Mouse (Mus musculus) embryonic facial prominence, embryonic 11.5 days (tissue): Measurements from ENCODE around the gene Tapt1. TPM values are rescaled to one million over a fixed set of nuclear protein-coding genes. Genes with fewer than 3 reads are reported as not detected.

Experiments
- ATAC-seq: fragments of 200-750 bp; cut with Nextera tagmentation; replicated peaks from 2 replicates; pipeline ENCODE4 v1.8.0; 2017; ENCODE audit warnings: low read depth; ENCODE audit not compliant: insufficient number of reproducible peaks, low FRiP score, low TSS enrichment
- DNase-seq: peaks from one replicate; pipeline ENCODE4 v3.0.0-alpha.2; 2015; ENCODE audit warnings: low spot score
- H3K27ac ChIP-seq: fragments of 300-500 bp; sonication (generic); replicated peaks from 2 replicates; pipeline ENCODE4 v1.5.1; 2014; ENCODE audit warnings: mild to moderate bottlenecking, low read depth, low read length, control low read depth
- H3K27me3 ChIP-seq: fragments of 300-500 bp; sonication (generic); 2 replicates; pipeline ENCODE4 v1.6.1; 2014; ENCODE audit warnings: mild to moderate bottlenecking, low read length, moderate library complexity, mixed read lengths; ENCODE audit not compliant: control insufficient read depth, insufficient read depth
- H3K36me3 ChIP-seq: fragments of 300-500 bp; sonication (generic); replicated peaks from 2 replicates; pipeline ENCODE4 v1.6.1; 2014; ENCODE audit warnings: low read depth, mild to moderate bottlenecking, low read length, moderate library complexity, mixed read lengths; ENCODE audit not compliant: control insufficient read depth, insufficient read depth
- H3K4me1 ChIP-seq: fragments of 300-500 bp; sonication (generic); 2 replicates; pipeline ENCODE4 v1.6.1; 2014; ENCODE audit warnings: low read length, mixed read lengths; ENCODE audit not compliant: control insufficient read depth, insufficient read depth
- H3K4me2 ChIP-seq: fragments of 300-500 bp; sonication (generic); 2 replicates; pipeline ENCODE4 v1.6.1; 2014; ENCODE audit warnings: low read depth, mild to moderate bottlenecking, control low read depth, low read length, moderate library complexity
- H3K4me3 ChIP-seq: fragments of 300-500 bp; sonication (generic); 2 replicates; pipeline ENCODE4 v1.5.1; 2014; ENCODE audit warnings: low read depth, low read length, control low read depth
- H3K9ac ChIP-seq: fragments of 300-500 bp; sonication (generic); replicated peaks from 2 replicates; pipeline ENCODE4 v1.6.1; 2014; ENCODE audit warnings: mild to moderate bottlenecking, control low read depth, low read length
- H3K9me3 ChIP-seq: fragments of 300-500 bp; sonication (generic); replicated peaks from 2 replicates; pipeline ENCODE4 v1.6.1; 2016; ENCODE audit warnings: mild to moderate bottlenecking, low read length, inconsistent platforms, mixed read lengths; ENCODE audit not compliant: control insufficient read depth
- WGBS: fragments of 180-500 bp; shearing (Covaris S2); extraction: QIAGEN DNeasy Blood & Tissue Kit; methylation state at CpG from one replicate; pipeline ENCODE4 v1.1.7; 2014; 5-methylcytosine and 5-hydroxymethylcytosine counted together
- polyA plus RNA-seq: library from polyadenylated mRNA; unstranded; fragments of >200 nt; fragmentation: Nextera tagmentation; extraction: Ambion mirVana; gene quantifications from 2 replicates; pipeline ENCODE4 v1.2.1, GENCODE M21; 2014

Gene Tapt1
- polyA plus RNA-seq, 1 experiment from 2014 or later, result 35.4 TPM

DNA sequence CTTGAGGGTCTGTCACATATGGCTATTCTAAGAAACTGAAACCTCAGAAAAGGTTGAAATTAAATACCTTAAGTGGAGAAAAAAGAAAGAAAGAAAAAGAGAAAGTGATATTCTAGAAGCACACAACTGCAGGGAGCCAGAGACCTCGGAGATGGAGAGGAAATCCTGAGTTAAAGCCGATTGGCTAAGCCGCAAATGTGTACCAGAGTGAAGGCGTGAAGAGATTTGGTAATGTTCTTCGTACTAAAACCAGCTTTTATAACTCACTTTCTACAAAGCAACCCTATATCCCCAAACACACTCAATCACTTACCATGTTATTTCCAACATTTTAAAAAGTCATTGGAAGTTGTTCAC is 8.8 kb downstream of the Tapt1 start:
- ATAC-seq, result peak; percentile 64; the same call in 1 of the 2 replicates
- no peaks in the 10 kb centered on the region for H3K4me1 ChIP-seq

GRCm38 (mm10) chr5:44217041-44217684 is 9.3 kb downstream of the Tapt1 start:
- DNase-seq (peak; percentile 62), ATAC-seq (peak; percentile 74)
- no peak overlapping the region for H3K9ac ChIP-seq
- H3K27me3 ChIP-seq, result no peaks in the 10 kb centered on the region
- 53% methylated on average over 8 of the region's 8 CpGs for WGBS
- no peaks in the 10 kb centered on the region for H3K4me1 ChIP-seq
- peak overlapping the region; percentile 56; the same call in 1 of the 2 replicates for H3K27ac ChIP-seq
- H3K4me3 ChIP-seq, result no peak overlapping the region
- no peak overlapping the region; the same call in 1 of the 2 replicates for H3K4me2 ChIP-seq
- H3K9me3 ChIP-seq, result no peaks in the 10 kb centered on the region
- no peaks in the 10 kb centered on the region for H3K36me3 ChIP-seq

More for the DNA sequence above, 8.8 kb downstream of the Tapt1 start:
- H3K9ac ChIP-seq, result no peak overlapping the region
- no peak for DNase-seq
- H3K4me3 ChIP-seq, result no peak overlapping the region
- WGBS, result 51% methylated on average over 5 of the region's 5 CpGs
- H3K27me3 ChIP-seq, result no peaks in the 10 kb centered on the region
- no peak overlapping the region for H3K4me2 ChIP-seq
- H3K9me3 ChIP-seq, result no peaks in the 10 kb centered on the region
- H3K36me3 ChIP-seq, result no peaks in the 10 kb centered on the region
- no peak overlapping the region for H3K27ac ChIP-seq

DNA sequence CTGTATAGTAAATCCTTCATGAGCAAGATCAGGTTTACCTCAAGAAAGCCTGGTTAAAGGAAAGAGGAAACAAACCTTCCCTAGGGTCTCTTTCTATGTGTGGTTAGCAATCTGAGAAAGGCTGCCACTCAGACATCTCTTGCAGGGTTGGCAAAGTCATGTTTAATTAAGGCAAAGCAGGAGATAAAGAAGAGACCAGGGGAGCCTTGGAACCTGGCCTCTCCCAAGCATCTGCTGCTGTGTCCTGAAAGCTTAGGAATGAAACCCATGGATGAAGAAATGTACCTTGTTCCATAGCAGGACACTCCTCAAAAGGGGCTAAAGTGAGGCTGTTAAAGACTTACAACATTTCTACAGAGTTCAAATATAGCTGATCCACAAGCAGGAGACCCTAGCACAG is 11.3 kb downstream of the Tapt1 start:
- H3K9me3 ChIP-seq, result no peaks in the 10 kb centered on the region
- no peak for DNase-seq
- no peaks in the 10 kb centered on the region for H3K27me3 ChIP-seq
- no peak overlapping the region for H3K4me3 ChIP-seq
- no peaks in the 10 kb centered on the region for H3K36me3 ChIP-seq
- ATAC-seq, result no peak
- no peak overlapping the region for H3K27ac ChIP-seq
- no peak overlapping the region for H3K9ac ChIP-seq
- no peak overlapping the region for H3K4me2 ChIP-seq
- no peaks in the 10 kb centered on the region for H3K4me1 ChIP-seq

DNA sequence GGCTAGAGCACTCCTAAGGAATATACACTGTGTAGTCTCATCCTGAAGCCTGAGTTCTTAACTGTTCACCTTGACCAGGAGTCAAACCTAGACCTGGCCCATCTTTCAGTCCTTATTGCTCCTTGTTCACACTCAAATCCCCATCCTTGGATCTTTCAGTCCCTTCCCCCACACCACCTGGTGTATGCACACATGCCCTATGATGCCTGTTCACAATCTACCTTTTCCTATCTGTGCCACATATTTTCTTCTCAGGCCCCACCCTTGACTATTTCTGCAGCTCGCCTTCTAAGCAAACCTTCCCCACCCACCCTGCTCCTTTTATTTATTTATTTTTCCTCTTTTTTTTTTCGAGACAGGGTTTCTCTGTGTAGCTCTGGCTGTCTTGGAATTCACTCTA is 12.4 kb downstream of the Tapt1 start:
- Histone ChIP-seq H3K4me3 (no peak overlapping the region), H3K27ac (no peak overlapping the region), H3K36me3 (no peaks in the 10 kb centered on the region), H3K27me3 (no peaks in the 10 kb centered on the region), H3K4me1 (no peaks in the 10 kb centered on the region), H3K9ac (no peak overlapping the region), H3K9me3 (no peaks in the 10 kb centered on the region), H3K4me2 (no peak overlapping the region)
- no peak for ATAC-seq
- WGBS, result 70% methylated on average over 2 of the region's 2 CpGs
- DNase-seq, result no peak

DNA sequence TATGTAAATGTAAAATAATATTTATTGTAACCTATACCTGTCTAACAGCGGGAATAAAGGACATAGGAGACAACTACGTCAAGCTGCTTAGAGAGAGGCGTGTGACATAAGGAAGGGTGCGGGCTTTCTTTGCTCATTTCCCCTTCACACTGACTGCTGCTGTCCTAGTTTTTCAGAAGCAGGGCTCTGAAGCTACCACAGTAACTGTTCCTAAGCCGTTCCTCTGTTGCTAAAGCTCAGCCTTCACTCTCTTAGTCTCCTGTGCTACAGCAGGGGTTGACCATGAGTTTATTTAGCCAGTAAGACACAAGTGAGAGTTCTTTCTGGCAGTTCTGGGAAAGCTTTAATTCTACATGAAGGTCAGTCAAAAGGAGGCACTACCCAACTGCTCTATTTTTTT is 13.0 kb downstream of the Tapt1 start:
- Histone ChIP-seq H3K27me3 (no peaks in the 10 kb centered on the region), H3K4me1 (no peaks in the 10 kb centered on the region), H3K9ac (no peak overlapping the region), H3K36me3 (no peaks in the 10 kb centered on the region), H3K4me3 (no peak overlapping the region), H3K9me3 (no peaks in the 10 kb centered on the region), H3K4me2 (no peak overlapping the region), H3K27ac (no peak overlapping the region)
- WGBS, result 94% methylated on average over 5 of the region's 5 CpGs
- no peak for DNase-seq
- ATAC-seq, result no peak

- Histone ChIP-seq H3K27ac (no peak overlapping the region), H3K27me3 (no peaks in the 10 kb centered on the region), H3K4me1 (no peaks in the 10 kb centered on the region), H3K4me2 (no peak overlapping the region), H3K4me3 (no peak overlapping the region), H3K36me3 (no peaks in the 10 kb centered on the region), H3K9ac (no peak overlapping the region), H3K9me3 (no peaks in the 10 kb centered on the region)
- 86% methylated on average over 6 of the region's 6 CpGs for WGBS
- no peak for ATAC-seq
- DNase-seq, result no peak
These were observed 14.5 kb downstream of the Tapt1 start for GRCm38 (mm10) chr5:44211818-44212465.

DNA sequence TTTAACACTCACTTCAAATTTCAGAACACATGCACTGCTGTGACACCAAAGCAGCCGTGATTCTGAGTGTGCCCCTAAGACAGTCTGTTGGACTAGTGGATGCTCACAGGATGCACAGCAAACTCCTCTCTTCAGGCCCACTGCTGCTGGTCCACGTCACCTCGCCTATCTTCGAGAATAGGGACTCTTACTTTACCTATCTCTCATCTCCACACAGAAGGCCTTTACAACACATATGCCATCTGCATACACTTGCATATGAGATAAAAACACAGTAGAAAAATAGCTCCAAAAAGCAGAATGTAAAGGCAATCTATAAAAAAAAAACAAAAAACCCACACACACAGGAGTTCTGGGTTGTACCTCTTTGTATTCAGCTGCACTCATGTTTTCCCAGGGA is 19.1 kb downstream of the Tapt1 start:
- no peaks in the 10 kb centered on the region for H3K27me3 ChIP-seq
- no peak for ATAC-seq
- whole genome bisulfite sequencing, result 85% methylated on average over 4 of the region's 4 CpGs
- no peak overlapping the region for H3K4me2 ChIP-seq
- no peaks in the 10 kb centered on the region for H3K9me3 ChIP-seq
- H3K27ac ChIP-seq, result no peak overlapping the region
- no peak overlapping the region for H3K4me3 ChIP-seq
- H3K36me3 ChIP-seq, result no peaks in the 10 kb centered on the region
- no peak for DNase-seq
- no peaks in the 10 kb centered on the region for H3K4me1 ChIP-seq
- H3K9ac ChIP-seq, result no peak overlapping the region

DNA sequence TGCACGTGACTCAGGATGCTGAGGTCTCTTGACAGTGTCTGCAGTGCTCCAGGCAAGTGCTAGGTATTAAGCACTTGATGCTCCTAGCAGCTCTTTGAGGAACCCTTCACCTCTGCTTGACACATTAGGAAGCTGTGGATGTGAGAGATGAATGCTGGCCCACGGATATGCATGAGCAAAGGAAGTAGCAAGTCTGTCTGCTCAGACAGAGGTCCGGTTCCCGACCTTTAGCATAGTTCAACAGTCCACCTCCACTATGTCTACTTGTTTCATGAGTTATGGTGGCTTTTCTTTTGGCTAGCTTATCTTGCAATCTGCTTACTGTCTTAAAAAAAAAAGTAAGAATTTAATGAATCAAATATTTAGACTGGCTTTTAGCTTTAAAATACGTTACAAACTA is 19.8 kb downstream of the Tapt1 start:
- no peaks in the 10 kb centered on the region for H3K27me3 ChIP-seq
- no peaks in the 10 kb centered on the region for H3K36me3 ChIP-seq
- no peak overlapping the region for H3K4me2 ChIP-seq
- H3K4me1 ChIP-seq, result no peaks in the 10 kb centered on the region
- no peak overlapping the region for H3K27ac ChIP-seq
- H3K9ac ChIP-seq, result no peak overlapping the region
- ATAC-seq (no peak), DNase-seq (no peak)
- H3K4me3 ChIP-seq, result no peak overlapping the region
- no peaks in the 10 kb centered on the region for H3K9me3 ChIP-seq
- 85% methylated on average over 5 of the region's 5 CpGs for WGBS
